Mouse (Mus musculus) liver, adult 2 months (tissue): ENCODE measurements around the gene Ptprg.

Experiments used
- CTCF ChIP-seq: fragments of 200-500 bp; IDR thresholded peaks from 2 replicates; pipeline ENCODE4 v1.5.1; 2011; ENCODE audit warnings: low read depth, low read length, control low read depth
- POLR2A ChIP-seq: fragments of 200-500 bp; IDR thresholded peaks from 2 replicates; pipeline ENCODE4 v1.6.1; 2011; ENCODE audit warnings: low read length, control low read depth; ENCODE audit not compliant: insufficient read depth; ENCODE audit errors: extremely low read depth

GRCm38 (mm10) chr14:11906130-11906675 is 352.9 kb downstream of the Ptprg start:
- TF ChIP-seq CTCF: no peak
- TF ChIP-seq POLR2A: no peak
